Mouse (Mus musculus) T-cell, adult 2 months (primary cell): ENCODE results near the gene Aspscr1.

Experiments
- DNase-seq: peaks from one replicate; pipeline ENCODE4 v3.0.0; 2022; ENCODE audit warnings: low spot score

Gene Aspscr1

GRCm38 (mm10) chr11:120672687-120673593 lies at the start of gene Aspscr1:
TSS of gene Aspscr1 (plus strand) at chr11:120672973.
- peak; percentile 94 for DNase-seq

GRCm38 (mm10) chr11:120623961-120624679 lies 48.7 kb upstream of the Aspscr1 start:
- peak; percentile 74 for DNase-seq

GRCm38 (mm10) chr11:120624680-120625111 lies 48.1 kb upstream of the Aspscr1 start:
- peak; percentile 86 for DNase-seq

- no peak for DNase-seq
Measured at GRCm38 (mm10) chr11:120625152-120625775, 47.5 kb upstream of the Aspscr1 start, which contains the start of gene Sirt7. TSS of gene Sirt7 (minus strand) at chr11:120625240.

- no peak for DNase-seq
Measured at GRCm38 (mm10) chr11:120626785-120627467, 45.8 kb upstream of the Aspscr1 start.

- DNase-seq, result peak; percentile 78
Measured at GRCm38 (mm10) chr11:120627468-120628300, 45.1 kb upstream of the Aspscr1 start.

GRCm38 (mm10) chr11:120628601-120629340 lies 44.0 kb upstream of the Aspscr1 start:
- no peak for DNase-seq

GRCm38 (mm10) chr11:120629341-120629730 lies 43.4 kb upstream of the Aspscr1 start:
- DNase-seq, result peak; percentile 65

GRCm38 (mm10) chr11:120629911-120630310 lies 42.9 kb upstream of the Aspscr1 start:
- DNase-seq, result no peak

GRCm38 (mm10) chr11:120630401-120630871 lies 42.3 kb upstream of the Aspscr1 start:
- DNase-seq, result no peak

- DNase-seq, result peak; percentile 35
Measured at GRCm38 (mm10) chr11:120630881-120631725, 41.7 kb upstream of the Aspscr1 start.

GRCm38 (mm10) chr11:120631726-120632448 lies 40.9 kb upstream of the Aspscr1 start:
- DNase-seq, result no peak

- DNase-seq, result peak; percentile 28
Measured at GRCm38 (mm10) chr11:120632559-120633519, 39.9 kb upstream of the Aspscr1 start.

- peak; percentile 89 for DNase-seq
Measured at GRCm38 (mm10) chr11:120633520-120634343, 39.0 kb upstream of the Aspscr1 start, which contains the start of gene Mafg. TSS of gene Mafg (minus strand) at chr11:120633600.

- no peak for DNase-seq
Measured at GRCm38 (mm10) chr11:120634810-120635209, 38.0 kb upstream of the Aspscr1 start.

- DNase-seq, result no peak
Measured at GRCm38 (mm10) chr11:120641255-120641654, 31.5 kb upstream of the Aspscr1 start.
